Mouse (Mus musculus): Measurements from ENCODE around the gene Atp1b1.

Atp1b1 gene

DNA sequence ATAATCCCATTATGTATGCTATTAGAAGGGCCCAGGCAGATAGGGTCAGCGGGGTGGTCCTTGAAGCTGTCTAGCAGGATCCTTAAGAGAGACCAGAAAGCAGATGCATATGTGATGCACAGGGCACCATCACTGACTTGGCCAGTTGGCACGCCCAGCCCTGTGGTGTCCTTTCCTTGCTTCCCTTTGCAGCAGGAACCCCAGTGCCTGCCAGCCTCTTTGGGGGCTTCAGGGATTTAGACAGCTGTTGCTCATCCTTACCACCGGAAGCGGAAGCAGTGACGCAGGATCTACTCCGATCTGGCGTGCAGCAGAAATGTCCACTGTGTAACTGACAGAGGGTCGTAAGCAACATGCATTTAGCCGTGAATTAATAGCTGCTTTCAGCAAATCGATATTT, 9.3 kb upstream of the Atp1b1 start:
- no peak for DNase-seq (ENCODE audit: low spot score)

GRCm38 (mm10) chr1:164461726-164462125, 3.6 kb upstream of the Atp1b1 start:
- DNase-seq (ENCODE audit: low spot score), result no peak

DNA sequence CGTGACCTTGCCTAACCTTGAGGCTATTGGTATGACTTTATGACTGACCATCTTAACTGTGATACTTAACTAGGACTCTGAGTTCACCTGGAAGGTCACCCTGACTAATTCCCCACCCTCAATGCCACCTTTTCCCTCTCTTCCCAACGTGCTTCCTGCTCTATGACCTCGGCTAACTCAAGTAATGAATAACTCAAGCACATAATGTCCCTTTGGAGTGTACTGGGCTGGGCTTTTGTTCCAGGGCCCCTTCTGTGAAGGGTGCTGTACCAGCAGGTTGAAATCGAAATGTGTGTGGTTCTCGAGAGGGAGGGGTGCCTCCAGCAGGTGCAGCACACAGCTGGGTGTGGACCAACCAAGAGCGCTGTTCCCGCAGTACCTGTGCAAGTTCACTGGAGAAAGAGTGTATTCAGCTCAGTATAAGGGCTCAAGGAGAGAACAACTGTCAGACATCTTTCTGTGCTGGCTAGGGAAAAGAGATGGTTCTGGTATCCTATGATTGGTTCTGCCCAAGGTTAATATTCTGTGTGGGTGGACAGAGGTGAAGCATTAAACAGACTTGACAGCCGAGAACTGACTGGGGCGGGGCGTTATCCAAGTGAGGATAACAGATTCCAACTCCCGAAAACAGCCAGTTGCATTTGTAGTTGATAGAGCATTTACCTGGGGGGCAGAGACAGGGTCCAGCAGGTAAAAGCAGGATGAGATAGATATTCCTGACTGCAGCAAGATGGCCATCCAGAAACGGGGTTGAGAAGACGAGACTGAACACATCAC, 3.0 kb upstream of the Atp1b1 start:
- DNase-seq (ENCODE audit: low spot score), result no peak

- DNase-seq (ENCODE audit: low spot score), result no peak
These were observed 1.2 kb upstream of the Atp1b1 start for GRCm38 (mm10) chr1:164459127-164459905.

- DNase-seq (ENCODE audit: low spot score), result no peak
These were observed 481 bp upstream of the Atp1b1 start for GRCm38 (mm10) chr1:164458621-164459051.

DNA sequence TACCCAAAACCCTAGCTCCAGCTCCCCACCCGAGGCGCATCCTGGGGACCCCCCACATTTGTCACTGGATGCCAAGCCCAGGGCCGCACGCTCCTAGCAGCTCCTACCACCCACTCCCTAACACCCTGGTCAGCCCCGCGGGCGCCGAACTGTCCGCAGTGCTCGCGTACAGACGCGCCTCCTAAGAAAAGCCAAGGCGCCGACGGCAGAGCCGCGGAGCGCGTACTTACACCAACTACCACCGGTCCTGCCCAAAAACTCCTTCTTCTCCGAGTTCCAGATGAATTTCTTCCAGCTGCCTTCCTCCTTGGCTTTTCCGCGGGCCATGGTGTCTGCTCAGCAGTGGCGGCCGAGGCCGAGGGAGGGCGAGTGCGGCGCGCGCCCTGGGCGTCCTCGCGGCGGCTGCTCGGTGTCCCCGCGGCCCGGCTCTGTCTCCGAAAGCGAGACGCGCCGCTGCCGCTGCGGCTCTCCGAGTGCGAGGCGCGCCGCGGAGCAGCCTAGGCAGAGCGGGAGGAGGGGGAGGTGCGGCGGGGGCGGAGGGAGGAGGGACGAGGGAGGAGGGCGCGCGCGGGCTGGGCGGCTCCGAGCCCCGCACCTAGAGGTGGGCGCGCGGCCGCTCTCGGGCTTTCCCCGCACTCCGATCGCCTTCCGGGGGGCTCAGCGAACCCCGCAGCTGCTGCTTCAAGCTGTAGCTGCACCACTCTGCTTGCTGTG, 467 bp downstream of the Atp1b1 start:
- DNase-seq (ENCODE audit: low spot score), result no peak

GRCm38 (mm10) chr1:164456731-164457130, 1.4 kb downstream of the Atp1b1 start:
- no peak for DNase-seq (ENCODE audit: low spot score)

DNA sequence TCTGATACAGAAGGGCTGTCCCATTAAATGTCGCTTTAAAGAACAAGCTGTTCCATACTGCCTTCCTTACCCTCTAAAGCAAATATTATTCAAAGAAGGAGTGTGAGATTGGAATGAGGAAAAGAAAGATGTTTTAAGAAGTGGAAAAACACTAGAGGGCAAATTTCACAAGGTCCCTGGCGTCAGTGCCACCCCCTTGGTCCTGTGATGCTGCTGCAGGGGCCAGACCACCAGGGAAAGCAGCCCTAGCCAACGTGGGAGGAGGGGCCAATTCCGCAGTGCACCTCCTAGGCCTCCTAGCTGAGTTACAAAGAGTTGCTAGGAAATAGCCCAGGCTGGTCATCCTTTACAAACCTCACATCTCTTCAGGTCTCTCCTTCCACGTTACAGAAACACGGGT, 2.1 kb downstream of the Atp1b1 start:
- DNase-seq (ENCODE audit: low spot score), result no peak

GRCm38 (mm10) chr1:164455614-164456013, 2.5 kb downstream of the Atp1b1 start:
- DNase-seq (ENCODE audit: low spot score), result no peak

GRCm38 (mm10) chr1:164454747-164455400, 3.3 kb downstream of the Atp1b1 start:
- DNase-seq (ENCODE audit: low spot score), result no peak

DNA sequence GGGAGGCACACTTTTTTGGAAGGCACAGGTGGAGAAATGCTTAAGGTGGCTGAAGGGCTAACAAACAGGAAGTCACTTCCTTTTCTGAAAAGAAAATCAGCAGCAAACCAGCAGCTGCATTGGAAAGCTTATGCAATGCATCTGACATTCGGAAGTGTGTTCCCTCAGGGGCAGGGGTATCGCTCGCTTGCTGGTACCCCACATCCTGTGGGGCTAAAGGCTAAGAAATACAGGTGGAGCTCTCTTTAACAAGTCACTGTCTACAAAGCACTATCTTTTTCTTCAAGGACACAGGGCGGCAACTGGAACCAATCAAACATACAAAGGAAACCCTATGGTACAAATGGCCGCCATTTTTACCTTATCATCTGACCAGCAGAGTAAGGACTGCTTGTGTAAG, 4.4 kb downstream of the Atp1b1 start:
- DNase-seq (ENCODE audit: low spot score), result no peak

DNA sequence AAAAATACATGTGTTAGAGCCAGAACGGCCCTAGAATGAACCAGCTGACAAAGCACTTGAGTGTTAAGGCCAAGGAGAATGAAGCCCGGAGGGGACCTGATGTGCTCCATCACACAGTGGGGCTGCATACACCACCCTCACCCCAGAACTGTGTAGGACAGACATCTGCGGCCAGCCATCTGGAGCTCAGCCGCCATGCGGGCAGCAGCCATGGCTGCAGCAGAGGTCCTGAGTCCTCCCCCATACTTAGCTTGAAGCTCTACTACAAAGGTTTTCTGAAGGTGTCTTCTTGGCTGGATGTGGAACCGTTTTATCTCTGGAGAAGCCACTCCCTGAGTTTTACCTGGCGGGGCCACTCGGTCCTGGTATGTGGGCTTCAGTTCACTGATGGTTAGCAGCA, 5.0 kb downstream of the Atp1b1 start:
- no peak for DNase-seq (ENCODE audit: low spot score)

DNA sequence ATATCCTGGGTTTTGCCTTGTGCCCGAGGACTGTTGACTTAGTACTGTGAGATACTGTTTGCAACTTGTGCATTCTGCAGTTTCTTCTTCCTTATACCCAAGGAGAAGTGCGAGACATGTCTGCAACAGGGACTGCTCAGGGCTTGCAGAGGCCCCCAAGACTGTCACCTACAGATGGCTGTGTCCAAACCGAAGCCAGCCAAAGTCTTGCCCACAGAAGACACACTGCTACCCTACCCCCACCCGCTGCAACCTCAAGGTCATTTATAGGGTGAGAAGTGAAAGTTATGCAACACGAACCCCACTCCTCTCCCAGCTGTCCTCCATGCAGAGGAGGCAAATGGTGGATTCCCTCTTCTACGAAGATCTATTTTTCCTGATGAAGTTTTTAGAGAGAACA, 5.6 kb downstream of the Atp1b1 start:
- DNase-seq (ENCODE audit: low spot score), result no peak

DNA sequence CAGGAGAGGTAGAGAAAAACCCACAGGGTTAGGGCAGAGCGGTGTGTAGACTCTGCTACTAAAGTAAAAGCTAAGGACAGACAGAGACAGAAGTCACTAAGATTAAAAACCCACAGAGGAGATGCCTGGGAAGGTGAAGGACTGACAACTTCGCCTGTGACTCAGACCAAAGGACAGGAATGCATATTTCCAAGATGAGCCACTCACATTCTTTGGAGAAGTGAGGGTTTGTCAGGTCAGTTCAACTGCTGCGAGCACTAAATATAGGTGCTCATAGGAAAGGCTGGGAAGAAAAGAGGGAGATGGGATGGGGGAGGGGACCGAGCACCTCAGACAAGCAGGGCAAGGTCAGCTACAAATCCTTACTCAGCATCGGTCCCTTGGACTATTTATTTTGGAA, 6.8 kb downstream of the Atp1b1 start:
- DNase-seq (ENCODE audit: low spot score), result no peak

GRCm38 (mm10) chr1:164450644-164451043, 7.5 kb downstream of the Atp1b1 start:
- no peak for DNase-seq (ENCODE audit: low spot score)

- no peak for DNase-seq (ENCODE audit: low spot score)
These were observed 7.9 kb downstream of the Atp1b1 start for GRCm38 (mm10) chr1:164450231-164450630.

DNA sequence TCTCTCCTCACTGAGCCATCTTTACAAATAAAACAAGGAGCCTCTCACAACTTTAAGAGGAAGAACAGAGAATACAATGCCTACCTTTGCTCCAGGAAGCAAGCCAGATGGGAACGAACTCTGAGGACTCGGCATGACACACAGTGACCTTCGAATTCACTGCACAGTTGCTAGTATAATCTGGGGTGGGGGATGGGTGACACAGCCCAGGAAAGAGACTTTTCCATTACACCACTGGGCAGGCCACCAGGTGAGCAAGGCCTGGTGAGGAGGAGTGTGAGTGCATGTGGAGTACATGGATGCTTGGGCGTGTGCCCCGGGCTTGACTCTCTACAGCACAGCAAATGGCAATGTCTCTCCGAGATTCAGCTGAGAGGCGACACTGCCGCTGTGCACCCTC, 8.5 kb downstream of the Atp1b1 start:
- DNase-seq (ENCODE audit: low spot score), result no peak

GRCm38 (mm10) chr1:164447521-164447920, 10.6 kb downstream of the Atp1b1 start:
- DNase-seq (ENCODE audit: low spot score), result no peak

GRCm38 (mm10) chr1:164446535-164446934, 11.6 kb downstream of the Atp1b1 start:
- DNase-seq (ENCODE audit: low spot score), result no peak

GRCm38 (mm10) chr1:164445620-164446162, 12.5 kb downstream of the Atp1b1 start:
- no peak for DNase-seq (ENCODE audit: low spot score)

DNA sequence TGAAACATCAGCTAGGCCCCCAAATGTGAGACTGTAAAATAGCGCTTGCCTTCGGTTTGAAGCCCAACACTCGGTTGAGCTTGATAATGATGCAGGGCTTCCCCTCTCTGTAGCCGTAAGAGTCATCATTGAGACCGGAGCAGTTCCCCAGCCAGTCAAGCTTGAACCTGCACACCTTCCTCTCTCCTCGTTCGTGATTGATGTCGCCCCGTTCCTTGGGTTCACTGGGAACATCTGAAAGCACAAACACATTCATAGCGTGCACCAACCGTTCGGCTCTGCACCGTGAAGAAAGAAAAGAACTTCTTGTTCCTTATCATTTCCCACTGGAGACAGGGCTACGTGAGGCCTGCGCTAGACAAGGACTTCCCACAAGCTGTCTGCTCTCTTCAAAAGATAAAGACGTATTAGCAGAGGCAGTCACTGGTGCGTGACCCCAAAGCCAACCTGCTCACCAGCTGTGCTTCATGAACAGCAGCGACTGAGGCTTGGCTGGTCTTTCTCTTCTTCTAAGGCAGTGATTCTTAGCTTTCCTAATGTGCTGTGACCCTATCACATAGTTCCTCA, 16.7 kb downstream of the Atp1b1 start:
- DNase-seq (ENCODE audit: low spot score), result no peak

All from c-Kit-positive CD71-positive TER-119-positive erythroid progenitor cells, embryonic 14.5 days (primary cell).